Mouse (Mus musculus): ENCODE measurements around the gene Tob2. TPM values are rescaled to one million over a fixed set of nuclear protein-coding genes. Genes with fewer than 3 reads are reported as not detected.

Tob2 gene
- polyA plus RNA-seq, 1 experiment from 2014 or later = 12.3 TPM

DNA sequence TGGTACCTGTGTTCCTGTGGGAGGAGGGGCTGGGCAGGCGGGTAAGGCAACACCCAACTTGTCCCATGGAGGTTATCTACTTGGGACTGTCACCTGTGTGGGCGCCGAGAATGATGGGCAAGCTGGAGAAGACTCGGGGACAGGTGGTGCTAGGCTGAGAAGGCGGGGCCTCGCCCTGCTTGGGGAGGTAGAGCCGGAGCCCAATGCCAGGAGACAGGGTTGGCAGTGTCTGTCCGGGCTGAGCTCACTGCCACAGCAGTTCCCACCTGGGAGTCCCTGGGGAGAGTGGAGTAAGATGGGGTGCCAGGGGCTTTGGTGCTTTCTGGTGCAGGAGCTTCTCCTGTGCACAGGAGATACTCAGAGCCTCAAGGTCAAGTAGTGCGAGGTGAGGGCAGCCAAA is 9.5 kb downstream of the Tob2 start:
- 84% methylated on average over 9 of the region's 9 CpGs for WGBS (ENCODE audit: insufficient replicate concordance)
- no peak for ATAC-seq
- peaks cover 6% of the 10 kb centered on the region; the same call in 1 of the 2 replicates for H3K4me1 ChIP-seq (ENCODE audit: insufficient read depth)
- H3K4me2 ChIP-seq (ENCODE audit: low read depth, low read length) = no peak overlapping the region
- H3K4me3 ChIP-seq (ENCODE audit: low read depth, low read length) = no peak overlapping the region
- no peak overlapping the region for H3K9ac ChIP-seq (replicated peaks)
- DNase-seq = no peak
- H3K9me3 ChIP-seq (ENCODE audit: low read length) = no peaks in the 10 kb centered on the region
- TF ChIP-seq EP300 (IDR thresholded peaks at IDR 0.05; ENCODE audit: low read depth) = no peak
- no peak overlapping the region for H3K27ac ChIP-seq (ENCODE audit: low read depth)
- no peaks in the 10 kb centered on the region for H3K27me3 ChIP-seq (ENCODE audit: insufficient read depth, low read length)
- peaks cover 36% of the 10 kb centered on the region for H3K36me3 ChIP-seq (replicated peaks; ENCODE audit: insufficient read depth, low read length)

DNA sequence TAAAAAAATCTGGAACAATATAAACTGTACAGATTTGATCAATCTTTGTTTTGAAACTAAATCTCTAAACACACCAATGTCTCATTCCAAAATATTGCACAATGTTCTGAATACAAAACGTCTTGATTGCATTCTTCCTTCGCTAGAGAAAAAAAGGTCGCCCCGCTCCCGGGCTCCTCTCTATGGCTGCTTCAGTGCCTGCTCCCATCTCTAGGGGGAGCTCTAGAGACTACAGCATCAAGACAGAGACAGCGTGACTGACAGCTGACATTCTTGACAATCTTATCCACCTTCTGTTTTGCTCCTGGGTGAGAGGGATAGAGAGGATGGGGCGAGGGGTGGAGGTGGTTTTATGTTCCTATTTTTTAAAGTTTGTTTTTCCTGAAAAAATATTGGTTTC is 10.3 kb downstream of the Tob2 start:
- 30% methylated on average over 7 of the region's 7 CpGs for WGBS (ENCODE audit: insufficient replicate concordance)
- Histone ChIP-seq H3K4me1 (ENCODE audit: insufficient read depth) (peaks cover 6% of the 10 kb centered on the region; the same call in 1 of the 2 replicates), H3K4me3 (ENCODE audit: low read depth, low read length) (no peak overlapping the region), H3K36me3 (replicated peaks; ENCODE audit: insufficient read depth, low read length) (peaks cover 32% of the 10 kb centered on the region), H3K9ac (replicated peaks) (no peak overlapping the region), H3K4me2 (ENCODE audit: low read depth, low read length) (no peak overlapping the region), H3K9me3 (ENCODE audit: low read length) (no peaks in the 10 kb centered on the region), H3K27me3 (ENCODE audit: insufficient read depth, low read length) (no peaks in the 10 kb centered on the region), H3K27ac (ENCODE audit: low read depth) (no peak overlapping the region)
- TF ChIP-seq CTCF (IDR thresholded peaks at IDR 0.05; ENCODE audit: low read depth) (peak; percentile 88), EP300 (IDR thresholded peaks at IDR 0.05; ENCODE audit: low read depth) (no peak)
- ATAC-seq (no peak), DNase-seq (peak; percentile 76)

- Histone ChIP-seq H3K27ac (ENCODE audit: low read depth) (no peak overlapping the region), H3K36me3 (replicated peaks; ENCODE audit: insufficient read depth, low read length) (peaks cover 32% of the 10 kb centered on the region), H3K27me3 (ENCODE audit: insufficient read depth, low read length) (no peaks in the 10 kb centered on the region), H3K4me1 (ENCODE audit: insufficient read depth) (peaks cover 6% of the 10 kb centered on the region; the same call in 1 of the 2 replicates), H3K4me3 (ENCODE audit: low read depth, low read length) (no peak overlapping the region), H3K9me3 (ENCODE audit: low read length) (no peaks in the 10 kb centered on the region), H3K4me2 (ENCODE audit: low read depth, low read length) (no peak overlapping the region), H3K9ac (replicated peaks) (no peak overlapping the region)
- no peak for ATAC-seq
- WGBS (ENCODE audit: insufficient replicate concordance) = 85% methylated on average over 5 of the region's 5 CpGs
- DNase-seq = no peak
- no peak for TF ChIP-seq CTCF (IDR thresholded peaks at IDR 0.05; ENCODE audit: low read depth)
- no peak for TF ChIP-seq EP300 (IDR thresholded peaks at IDR 0.05; ENCODE audit: low read depth)
Observed at GRCm38 (mm10) chr15:81847861-81848260, 10.7 kb downstream of the Tob2 start.

- ATAC-seq = no peak
- no peak overlapping the region for H3K27ac ChIP-seq (ENCODE audit: low read depth)
Observed at GRCm38 (mm10) chr15:81847161-81847560, 11.4 kb downstream of the Tob2 start.

DNA sequence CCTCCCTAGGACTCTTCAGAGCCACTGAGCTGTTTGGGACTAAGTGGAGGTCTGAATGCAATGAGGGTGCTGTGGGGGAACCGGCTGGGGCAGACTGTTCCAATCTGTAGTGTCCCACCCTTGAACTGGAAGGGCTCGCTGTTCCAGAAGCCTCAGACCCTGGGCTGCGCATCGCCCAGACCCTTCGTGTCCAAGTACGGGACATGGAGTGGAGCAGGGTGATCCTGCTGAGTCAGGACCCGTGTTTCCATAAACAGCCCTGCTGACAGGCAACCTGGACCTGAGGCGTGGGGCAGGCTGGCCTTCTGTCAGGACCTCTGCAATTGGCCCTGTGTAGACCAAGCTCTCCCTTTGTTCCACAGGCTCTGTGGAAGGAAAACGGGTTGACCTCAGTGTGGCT is 11.8 kb downstream of the Tob2 start:
- TF ChIP-seq CTCF (IDR thresholded peaks at IDR 0.05; ENCODE audit: low read depth) (no peak), EP300 (IDR thresholded peaks at IDR 0.05; ENCODE audit: low read depth) (no peak)
- no peak for ATAC-seq
- 82% methylated on average over 9 of the region's 9 CpGs for WGBS (ENCODE audit: insufficient replicate concordance)

More at GRCm38 (mm10) chr15:81847161-81847560, 11.4 kb downstream of the Tob2 start:
- no peak for TF ChIP-seq CTCF (IDR thresholded peaks at IDR 0.05; ENCODE audit: low read depth)
- TF ChIP-seq EP300 (IDR thresholded peaks at IDR 0.05; ENCODE audit: low read depth) = no peak
- Histone ChIP-seq H3K9ac (replicated peaks) (no peak overlapping the region), H3K36me3 (replicated peaks; ENCODE audit: insufficient read depth, low read length) (peaks cover 32% of the 10 kb centered on the region), H3K9me3 (ENCODE audit: low read length) (no peaks in the 10 kb centered on the region), H3K4me1 (ENCODE audit: insufficient read depth) (peaks cover 6% of the 10 kb centered on the region; the same call in 1 of the 2 replicates), H3K4me3 (ENCODE audit: low read depth, low read length) (no peak overlapping the region), H3K27me3 (ENCODE audit: insufficient read depth, low read length) (no peaks in the 10 kb centered on the region), H3K4me2 (ENCODE audit: low read depth, low read length) (no peak overlapping the region)
- no peak for DNase-seq
- 79% methylated on average over 4 of the region's 4 CpGs for WGBS (ENCODE audit: insufficient replicate concordance)

GRCm38 (mm10) chr15:81845724-81846123 is 12.9 kb downstream of the Tob2 start:
- TF ChIP-seq EP300 (IDR thresholded peaks at IDR 0.05; ENCODE audit: low read depth) (peak; percentile 47; the same call in 1 of the 2 replicates), CTCF (IDR thresholded peaks at IDR 0.05; ENCODE audit: low read depth) (no peak)
- Histone ChIP-seq H3K4me1 (ENCODE audit: insufficient read depth) (peaks cover 6% of the 10 kb centered on the region; the same call in 1 of the 2 replicates), H3K4me2 (ENCODE audit: low read depth, low read length) (no peak overlapping the region), H3K4me3 (ENCODE audit: low read depth, low read length) (no peak overlapping the region), H3K27me3 (ENCODE audit: insufficient read depth, low read length) (no peaks in the 10 kb centered on the region), H3K9me3 (ENCODE audit: low read length) (no peaks in the 10 kb centered on the region), H3K27ac (ENCODE audit: low read depth) (peak overlapping the region; percentile 82), H3K9ac (replicated peaks) (no peak overlapping the region), H3K36me3 (replicated peaks; ENCODE audit: insufficient read depth, low read length) (peaks cover 19% of the 10 kb centered on the region)
- 33% methylated on average over 4 of the region's 4 CpGs for WGBS (ENCODE audit: insufficient replicate concordance)
- peak; percentile 70 for DNase-seq
- ATAC-seq = peak; percentile 96

More for the DNA sequence above, 11.8 kb downstream of the Tob2 start:
- H3K27ac ChIP-seq (ENCODE audit: low read depth) = no peak overlapping the region
- no peaks in the 10 kb centered on the region for H3K27me3 ChIP-seq (ENCODE audit: insufficient read depth, low read length)
- peaks cover 6% of the 10 kb centered on the region; the same call in 1 of the 2 replicates for H3K4me1 ChIP-seq (ENCODE audit: insufficient read depth)
- no peak overlapping the region for H3K4me2 ChIP-seq (ENCODE audit: low read depth, low read length)
- no peaks in the 10 kb centered on the region for H3K9me3 ChIP-seq (ENCODE audit: low read length)
- no peak overlapping the region for H3K4me3 ChIP-seq (ENCODE audit: low read depth, low read length)
- no peak for DNase-seq
- peaks cover 30% of the 10 kb centered on the region for H3K36me3 ChIP-seq (replicated peaks; ENCODE audit: insufficient read depth, low read length)
- no peak overlapping the region for H3K9ac ChIP-seq (replicated peaks)

All from liver, postnatal 0 days (tissue).